Mouse (Mus musculus) heart, adult 18-20 months (tissue): ENCODE measurements at regions not wholly inside any gene's neighbourhood (a gene's known extent, or its start where the extent isn't known, plus 50 kb on each side); places are given as distances from the start of the nearest gene placed in this dataset.

ENCODE experiments used
- DNase-seq, 2 experiments: peaks; one replicate each; pipeline ENCODE4 v3.0.0; 2021 to 2022; ENCODE audit warnings: mixed read lengths in 1 of 2

DNA sequence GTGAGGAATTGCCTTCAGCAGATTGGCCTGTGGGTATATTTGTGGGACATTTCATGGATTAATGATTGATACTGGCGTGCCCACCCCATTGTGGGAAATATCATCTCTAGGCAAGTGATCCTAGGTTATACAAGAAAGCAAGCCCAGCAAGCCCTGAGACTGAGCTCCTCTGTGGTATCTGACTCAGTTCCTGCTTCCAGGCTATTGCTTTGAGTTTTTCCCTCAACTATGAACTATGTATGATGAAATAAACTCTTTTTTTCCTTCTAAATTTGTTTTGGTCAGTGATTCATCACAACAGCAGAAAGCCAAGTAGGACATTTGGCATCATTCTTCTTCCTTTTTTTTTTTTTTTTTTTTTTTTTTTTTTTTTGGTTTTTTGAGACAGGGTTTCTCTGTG is 119.8 kb downstream of the Tbr1 start:
- DNase-seq, result no peak

DNA sequence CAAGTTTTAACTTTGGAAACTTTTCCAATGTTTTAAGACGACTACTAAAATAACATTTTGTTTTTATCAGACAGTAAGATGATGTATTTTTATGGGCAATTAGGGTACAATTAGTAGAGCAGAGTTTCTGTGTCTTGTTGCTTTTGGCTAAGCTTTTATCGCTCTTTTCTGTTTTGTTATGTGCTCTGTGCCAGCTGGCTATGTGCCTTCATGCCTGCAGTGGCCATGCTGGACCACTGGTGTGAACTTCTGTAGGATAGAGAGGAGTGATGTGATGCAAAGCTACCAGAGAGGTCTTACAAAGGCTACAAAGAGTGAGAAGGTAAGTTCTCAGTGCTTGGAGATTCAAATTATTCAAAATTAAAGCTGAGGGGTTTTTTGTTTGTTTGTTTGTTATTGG is 108.0 kb upstream of the Slc4a10 start:
- no peak for DNase-seq

DNA sequence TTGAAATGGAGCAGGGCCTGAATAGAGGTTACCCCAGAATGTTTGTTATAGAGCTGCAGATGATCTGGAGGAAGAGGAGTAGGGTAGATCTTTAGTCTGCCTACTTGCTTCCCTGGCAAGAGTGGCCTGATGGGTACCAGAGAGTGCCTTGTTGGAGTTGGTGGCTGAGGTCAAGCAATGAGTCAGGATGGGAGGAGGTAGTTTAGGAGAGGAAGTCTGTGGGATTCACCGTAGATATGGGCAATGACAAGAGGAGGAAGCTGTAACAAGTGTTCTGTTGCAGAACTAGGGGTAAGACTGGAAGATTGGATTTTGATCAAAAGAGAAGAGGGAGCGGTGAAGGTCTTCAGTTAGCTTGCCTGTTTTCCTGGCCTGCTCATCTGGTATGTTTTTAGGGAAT is 80.3 kb upstream of the Slc4a10 start:
- DNase-seq, result no peak

DNA sequence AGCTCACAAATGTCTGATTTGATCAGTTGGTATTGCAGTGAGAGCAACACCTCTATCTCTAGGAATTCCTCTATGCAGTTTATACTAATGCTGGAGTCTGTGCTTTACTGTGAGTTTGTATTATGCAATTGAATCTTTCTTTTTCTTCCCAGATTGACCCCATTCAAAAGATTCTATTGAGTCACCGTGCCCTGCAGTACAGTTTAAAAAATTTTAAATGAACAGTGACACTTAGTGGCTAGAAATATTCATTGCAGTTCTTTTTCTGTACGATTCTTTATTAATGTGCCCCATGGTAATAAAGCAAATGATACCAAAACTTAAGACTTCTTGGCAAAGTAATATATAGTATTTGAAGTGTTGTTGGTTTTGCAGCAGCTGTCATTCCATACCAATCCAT is 78.5 kb upstream of the Slc4a10 start:
- DNase-seq, result peak in 1 of 2 experiments; percentile 5

DNA sequence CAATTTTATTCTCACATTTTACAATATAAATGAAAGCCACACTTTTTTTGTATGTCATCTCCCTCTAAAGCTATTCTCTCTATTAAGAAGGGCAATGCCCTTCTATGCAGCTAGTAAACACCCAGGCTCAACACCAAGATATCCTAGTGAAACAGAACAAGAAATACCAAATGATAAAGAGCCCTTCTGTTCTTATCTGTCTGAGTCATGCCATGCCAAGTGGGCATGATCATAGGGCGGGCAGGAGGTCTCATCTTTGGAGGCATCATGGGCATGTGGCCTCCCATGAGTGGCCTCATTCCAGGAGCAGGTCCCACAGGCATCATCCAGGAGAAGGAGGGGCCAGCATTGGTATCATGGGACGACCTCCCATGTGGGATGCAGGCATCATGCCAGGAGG is 76.2 kb upstream of the Slc4a10 start:
- DNase-seq, result no peak

DNA sequence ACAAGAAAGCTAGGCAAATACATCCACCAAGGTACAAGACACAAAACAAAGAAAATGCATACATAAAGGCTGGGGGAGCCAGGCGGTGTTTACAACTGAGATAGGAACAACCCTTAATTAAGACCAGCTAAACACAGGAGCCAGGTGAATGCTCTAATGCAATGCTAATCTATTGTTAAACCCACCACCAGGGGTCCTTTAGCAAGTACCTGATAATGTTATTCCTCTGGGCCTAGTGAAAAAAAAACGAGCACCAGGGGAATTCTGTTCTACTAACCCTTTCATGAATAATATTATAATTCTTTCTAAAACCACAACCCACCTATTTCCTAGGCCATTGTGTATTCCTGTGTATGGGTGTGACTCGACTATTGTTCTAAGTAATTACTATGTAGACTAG is 61.5 kb upstream of the Slc4a10 start:
- no peak for DNase-seq

DNA sequence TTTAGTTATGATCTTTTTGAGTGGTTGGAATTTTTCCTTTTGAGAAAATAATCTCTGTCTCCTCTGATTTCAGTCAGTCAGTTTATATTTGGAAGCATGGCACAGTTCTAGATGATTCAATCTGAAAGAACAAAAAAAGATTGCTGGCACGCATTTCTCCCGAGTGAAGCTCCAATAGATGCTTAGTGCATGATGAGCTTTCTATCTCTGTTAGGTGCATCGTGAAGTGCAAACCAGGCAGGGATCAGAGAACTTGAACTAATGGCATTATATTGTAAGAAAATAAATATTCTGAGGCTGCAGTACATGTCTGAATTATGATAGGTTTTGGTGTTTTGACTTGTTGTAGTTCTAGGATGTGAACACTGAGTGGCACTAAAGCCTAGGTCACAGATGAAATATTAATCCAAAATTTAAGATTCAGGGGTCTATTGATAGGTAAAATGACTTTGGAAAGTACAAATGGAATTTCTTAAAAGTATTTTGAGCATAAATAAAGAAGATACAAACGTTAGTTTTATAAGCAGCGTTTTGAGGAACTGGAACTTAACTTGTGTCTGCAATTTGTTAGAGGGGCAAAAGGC is 59.2 kb upstream of the Slc4a10 start:
- no peak for DNase-seq
